Mouse (Mus musculus) myocyte (in vitro differentiated cells): ENCODE data around the gene Nek7. TPM values are rescaled to one million over a fixed set of nuclear protein-coding genes. Genes with fewer than 3 reads are reported as not detected.
A peak's percentile ranks its signal among the peaks of the same experiment; 100 is the strongest.

ENCODE experiments used
- H3K27me3 ChIP-seq: one replicate; pipeline ENCODE4 v1.6.1; 2011; ENCODE audit not compliant: control insufficient read depth, insufficient read depth, insufficient read length
- H3K36me3 ChIP-seq: one replicate; pipeline ENCODE4 v1.6.1; 2011; ENCODE audit not compliant: control insufficient read depth, insufficient read depth
- H3K4me2 ChIP-seq: one replicate; pipeline ENCODE4 v1.6.1; 2011; ENCODE audit warnings: low read depth, control low read depth
- H3K4me3 ChIP-seq: one replicate; pipeline ENCODE4 v1.5.1; 2011; ENCODE audit warnings: mild to moderate bottlenecking, control low read depth, moderate library complexity
- H3K79me2 ChIP-seq: one replicate; pipeline ENCODE4 v1.6.1; 2011; ENCODE audit not compliant: control insufficient read depth, insufficient read depth
- H3ac ChIP-seq: one replicate; pipeline ENCODE4 v1.6.1; 2011; ENCODE audit not compliant: control insufficient read depth, insufficient read length
- CEBPB ChIP-seq: IDR thresholded peaks from 2 replicates; pipeline ENCODE4 v1.6.1; 2011; ENCODE audit warnings: mild to moderate bottlenecking, moderate library complexity; ENCODE audit not compliant: poor library complexity, insufficient read depth, severe bottlenecking
- E2F4 ChIP-seq: IDR thresholded peaks from one replicate; pipeline ENCODE4 v1.6.1; 2011; ENCODE audit warnings: mild to moderate bottlenecking, control low read depth, moderate library complexity; ENCODE audit not compliant: insufficient read depth
- MAX ChIP-seq: IDR thresholded peaks from one replicate; pipeline ENCODE4 v1.6.1; 2011; ENCODE audit warnings: low read depth, mild to moderate bottlenecking, control low read depth
- MYOD1 ChIP-seq, 3 experiments: IDR thresholded peaks; one replicate each; pipeline ENCODE4 v1.6.1; 2011; ENCODE audit warnings: control low read depth in 2 of 3, low read depth in 2 of 3, mild to moderate bottlenecking in 2 of 3, moderate library complexity in 1 of 3; ENCODE audit not compliant: insufficient read length in 2 of 3, control insufficient read depth in 1 of 3
- MYOG ChIP-seq, 3 experiments: IDR thresholded peaks; one replicate each; pipeline ENCODE4 v1.6.1; 2011; ENCODE audit warnings: control low read depth in 2 of 3, low read depth in 2 of 3, mild to moderate bottlenecking in 2 of 3; ENCODE audit not compliant: insufficient read length in 2 of 3, control insufficient read depth in 1 of 3, insufficient read depth in 1 of 3
- POLR2A ChIP-seq: IDR thresholded peaks from one replicate; pipeline ENCODE4 v1.6.1; 2011; ENCODE audit warnings: low read depth, mild to moderate bottlenecking, control low read depth, moderate library complexity; ENCODE audit not compliant: insufficient read length
- POLR2AphosphoS2 ChIP-seq: IDR thresholded peaks from one replicate; pipeline ENCODE4 v1.6.1; 2011; ENCODE audit warnings: low read depth, control low read depth; ENCODE audit not compliant: insufficient read length
- REST ChIP-seq: IDR thresholded peaks from one replicate; pipeline ENCODE4 v1.6.1; 2011; ENCODE audit warnings: mild to moderate bottlenecking, control low read depth, moderate library complexity; ENCODE audit not compliant: insufficient read depth, insufficient read length
- SRF ChIP-seq: IDR thresholded peaks from one replicate; pipeline ENCODE4 v1.6.1; 2011; ENCODE audit warnings: low read depth; ENCODE audit not compliant: control insufficient read depth, insufficient read length
- TCF12 ChIP-seq: IDR thresholded peaks from one replicate; pipeline ENCODE4 v1.6.1; 2011; ENCODE audit warnings: mild to moderate bottlenecking, control low read depth; ENCODE audit not compliant: poor library complexity, insufficient read depth, severe bottlenecking
- TCF3 ChIP-seq: IDR thresholded peaks from one replicate; pipeline ENCODE4 v1.6.1; 2011; ENCODE audit warnings: low read depth, control low read depth; ENCODE audit not compliant: insufficient read length
- USF1 ChIP-seq: IDR thresholded peaks from one replicate; pipeline ENCODE4 v1.6.1; 2011; ENCODE audit warnings: low read depth, mild to moderate bottlenecking, control low read depth, moderate library complexity
- polyA plus RNA-seq: library from polyadenylated mRNA; unstranded; fragments of >200 nt; fragmentation: generic; extraction: Trizol; gene quantifications from one replicate; pipeline ENCODE4 v1.2.1, GENCODE M21; 2012; ENCODE audit warnings: missing spikeins

Gene Nek7
- polyA plus RNA-seq, 1 experiment: 14.6 TPM

- no peak overlapping the region for H3K4me3 ChIP-seq
- no peaks in the 10 kb centered on the region for H3K79me2 ChIP-seq
- H3K36me3 ChIP-seq: no peaks in the 10 kb centered on the region
- H3K27me3 ChIP-seq: no peaks in the 10 kb centered on the region
- H3K4me2 ChIP-seq: no peak overlapping the region
- no peak for TF ChIP-seq MAX
- no peak for TF ChIP-seq CEBPB
- TF ChIP-seq MYOG (IDR thresholded peaks at IDR 0.05; ENCODE audit: control insufficient read depth in 1 of 3, insufficient read depth in 1 of 3, insufficient read length in 2 of 3, low read depth in 2 of 3): no peak
- TF ChIP-seq POLR2AphosphoS2: no peak
- no peak for TF ChIP-seq SRF
- no peak for TF ChIP-seq POLR2A
- no peak for TF ChIP-seq USF1
- TF ChIP-seq MYOD1 (IDR thresholded peaks at IDR 0.05; ENCODE audit: control insufficient read depth in 1 of 3, insufficient read length in 2 of 3, low read depth in 2 of 3): no peak
- TF ChIP-seq E2F4: no peak
- no peak for TF ChIP-seq TCF3
- no peak for TF ChIP-seq TCF12
- no peak for TF ChIP-seq REST
- no peak overlapping the region for H3ac ChIP-seq
Observed at GRCm38 (mm10) chr1:138627804-138628203, 7.9 kb upstream of the Nek7 start.

GRCm38 (mm10) chr1:138626288-138626687, 6.3 kb upstream of the Nek7 start:
- Histone ChIP-seq H3K27me3 (no peaks in the 10 kb centered on the region), H3K36me3 (no peaks in the 10 kb centered on the region), H3K4me2 (no peak overlapping the region), H3K79me2 (no peaks in the 10 kb centered on the region), H3ac (no peak overlapping the region), H3K4me3 (no peak overlapping the region)
- no peak for TF ChIP-seq TCF3
- no peak for TF ChIP-seq MAX
- no peak for TF ChIP-seq E2F4
- no peak for TF ChIP-seq CEBPB
- TF ChIP-seq POLR2A: no peak

- H3K27me3 ChIP-seq: no peaks in the 10 kb centered on the region
- H3ac ChIP-seq: no peak overlapping the region
- H3K4me2 ChIP-seq: no peak overlapping the region
- no peaks in the 10 kb centered on the region for H3K79me2 ChIP-seq
- no peak for TF ChIP-seq USF1
- no peak overlapping the region for H3K4me3 ChIP-seq
- H3K36me3 ChIP-seq: no peaks in the 10 kb centered on the region
Observed at GRCm38 (mm10) chr1:138623870-138624269, 3.9 kb upstream of the Nek7 start.

- no peak for TF ChIP-seq SRF
- TF ChIP-seq REST: no peak
- TF ChIP-seq USF1: no peak
- TF ChIP-seq E2F4: no peak
- no peak for TF ChIP-seq TCF3
- no peak for TF ChIP-seq MYOG (IDR thresholded peaks at IDR 0.05; ENCODE audit: control insufficient read depth in 1 of 3, insufficient read depth in 1 of 3, insufficient read length in 2 of 3, low read depth in 2 of 3)
- TF ChIP-seq MAX: no peak
- TF ChIP-seq TCF12: no peak
- TF ChIP-seq POLR2A: no peak
- TF ChIP-seq MYOD1 (IDR thresholded peaks at IDR 0.05; ENCODE audit: control insufficient read depth in 1 of 3, insufficient read length in 2 of 3, low read depth in 2 of 3): no peak
- H3K27me3 ChIP-seq: no peaks in the 10 kb centered on the region
- no peak overlapping the region for H3ac ChIP-seq
- H3K79me2 ChIP-seq: peaks cover 5% of the 10 kb centered on the region
- no peaks in the 10 kb centered on the region for H3K36me3 ChIP-seq
- H3K4me2 ChIP-seq: no peak overlapping the region
- no peak overlapping the region for H3K4me3 ChIP-seq
Observed at GRCm38 (mm10) chr1:138622831-138623230, 2.9 kb upstream of the Nek7 start.

GRCm38 (mm10) chr1:138622431-138622830, 2.5 kb upstream of the Nek7 start:
- Histone ChIP-seq H3K36me3 (no peaks in the 10 kb centered on the region), H3K4me3 (no peak overlapping the region), H3K27me3 (no peaks in the 10 kb centered on the region), H3K4me2 (no peak overlapping the region), H3K79me2 (peaks cover 7% of the 10 kb centered on the region), H3ac (no peak overlapping the region)
- TF ChIP-seq MYOD1 (IDR thresholded peaks at IDR 0.05; ENCODE audit: control insufficient read depth in 1 of 3, insufficient read length in 2 of 3, low read depth in 2 of 3) (no peak), MYOG (IDR thresholded peaks at IDR 0.05; ENCODE audit: control insufficient read depth in 1 of 3, insufficient read depth in 1 of 3, insufficient read length in 2 of 3, low read depth in 2 of 3) (peak in 1 of 3 experiments; percentile 34)

- Histone ChIP-seq H3ac (peak overlapping the region; percentile 42), H3K4me3 (peak overlapping the region; percentile 34), H3K36me3 (no peaks in the 10 kb centered on the region), H3K79me2 (peaks cover 38% of the 10 kb centered on the region), H3K27me3 (no peaks in the 10 kb centered on the region), H3K4me2 (peak overlapping the region; percentile 89)
- TF ChIP-seq SRF: no peak
- TF ChIP-seq POLR2A: peak; percentile 90
- peak; percentile 86 for TF ChIP-seq POLR2AphosphoS2
Observed at GRCm38 (mm10) chr1:138619114-138619971, 598 bp downstream of the Nek7 start.
